Mouse (Mus musculus) megakaryocyte-erythroid progenitor cell, adult 5-6 weeks (primary cell): ENCODE results near the gene Hal. TPM values are rescaled to one million over a fixed set of nuclear protein-coding genes. Genes with fewer than 3 reads are reported as not detected.
A peak's percentile ranks its signal among the peaks of the same experiment; 100 is the strongest.

Source experiments
- ATAC-seq: replicated peaks from 2 replicates; pipeline ENCODE4 v1.8.0; 2016; ENCODE audit warnings: mild to moderate bottlenecking, inconsistent platforms; ENCODE audit not compliant: severe bottlenecking, poor library complexity, low FRiP score, low TSS enrichment
- total RNA-seq, 2 experiments: library from RNA; stranded (forward) in 1 of 2; stranded (reverse) in 1 of 2; fragments of 200-1000, 215-1000 nt in 1 of 2; fragments of >200 nt in 1 of 2; fragmentation: Nextera tagmentation in 1 of 2; gene quantifications; 2 replicates each; pipeline ENCODE4 v1.2.3; 2014 to 2017

Hal gene
- not detected in 2 replicates for total RNA-seq (2014; fragmentation: Nextera tagmentation)
- total RNA-seq (2017), result not detected in 2 replicates

- no peak for ATAC-seq
These were observed at the start of gene Hal for GRCm38 (mm10) chr10:93488066-93488827. Gene Hal (plus strand): TSS chr10:93488768.

- no peak for ATAC-seq
These were observed 47.1 kb upstream of the Hal start for GRCm38 (mm10) chr10:93441501-93441900.

GRCm38 (mm10) chr10:93442183-93442582, 46.4 kb upstream of the Hal start:
- no peak for ATAC-seq

- no peak for ATAC-seq
These were observed 44.2 kb upstream of the Hal start for GRCm38 (mm10) chr10:93444407-93444806.

- no peak for ATAC-seq
These were observed 41.2 kb upstream of the Hal start for GRCm38 (mm10) chr10:93447398-93447797.

GRCm38 (mm10) chr10:93454652-93455014, 33.9 kb upstream of the Hal start:
- no peak for ATAC-seq

- ATAC-seq, result no peak
These were observed 28.5 kb upstream of the Hal start for GRCm38 (mm10) chr10:93460106-93460505.

- ATAC-seq, result no peak
These were observed 25.7 kb upstream of the Hal start for GRCm38 (mm10) chr10:93462692-93463382.

- no peak for ATAC-seq
These were observed 25.0 kb upstream of the Hal start for GRCm38 (mm10) chr10:93463611-93464010.

- peak; percentile 25 for ATAC-seq
These were observed 21.3 kb upstream of the Hal start for GRCm38 (mm10) chr10:93467259-93467658.

GRCm38 (mm10) chr10:93467791-93468190, 20.8 kb upstream of the Hal start:
- peak; percentile 50 for ATAC-seq

GRCm38 (mm10) chr10:93471415-93471814, 17.2 kb upstream of the Hal start:
- peak; percentile 88 for ATAC-seq

GRCm38 (mm10) chr10:93484511-93484910, 4.1 kb upstream of the Hal start:
- ATAC-seq, result no peak

- peak; percentile 76 for ATAC-seq
These were observed 3.4 kb upstream of the Hal start for GRCm38 (mm10) chr10:93485055-93485691.

- ATAC-seq, result no peak
These were observed 1.9 kb upstream of the Hal start for GRCm38 (mm10) chr10:93486622-93487021.

GRCm38 (mm10) chr10:93488828-93489226, 259 bp downstream of the Hal start:
- ATAC-seq, result no peak

GRCm38 (mm10) chr10:93490451-93490850, 1.9 kb downstream of the Hal start:
- no peak for ATAC-seq

- ATAC-seq, result no peak
These were observed 12.3 kb downstream of the Hal start for GRCm38 (mm10) chr10:93500864-93501263.

- ATAC-seq, result no peak
These were observed 12.8 kb downstream of the Hal start for GRCm38 (mm10) chr10:93501346-93501745.

- ATAC-seq, result no peak
These were observed 19.9 kb downstream of the Hal start for GRCm38 (mm10) chr10:93508383-93508970.
